Mouse (Mus musculus) cerebellum, adult 2 months (tissue): ENCODE measurements around the gene Ston1.

Experiments used
- CTCF ChIP-seq: fragments of 200-500 bp; IDR thresholded peaks from 2 replicates; pipeline ENCODE4 v1.5.1; 2011; ENCODE audit warnings: low read depth, mild to moderate bottlenecking, control low read depth, low read length, moderate library complexity, borderline replicate concordance; ENCODE audit not compliant: insufficient read depth
- POLR2A ChIP-seq: fragments of 200-500 bp; IDR thresholded peaks from 2 replicates; pipeline ENCODE4 v1.6.1; 2011; ENCODE audit warnings: low read length, control low read depth, borderline replicate concordance; ENCODE audit not compliant: insufficient read depth

DNA sequence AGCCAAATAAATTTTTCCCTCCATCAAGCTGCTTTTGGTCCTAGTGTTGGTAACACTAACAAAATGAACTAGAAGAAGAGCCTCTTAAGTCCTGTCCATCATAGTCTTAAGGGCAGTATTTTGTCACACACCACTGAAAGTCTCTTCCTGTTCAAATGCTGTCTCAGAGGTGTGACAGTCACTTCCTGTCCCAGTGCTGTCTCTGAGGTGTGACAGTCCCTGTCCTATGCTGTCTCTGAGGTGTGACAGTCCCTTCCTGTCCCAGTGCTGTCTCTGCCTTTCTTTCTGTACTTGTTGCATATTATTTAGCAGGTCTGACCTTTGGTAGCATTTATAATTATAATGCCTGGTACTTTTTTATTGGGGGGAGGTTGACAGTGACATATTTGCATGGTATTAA, 103.4 kb downstream of the Ston1 start:
- TF ChIP-seq POLR2A (no peak), CTCF (no peak)
